Mouse (Mus musculus) limb, embryonic 11.5 days (tissue): Measurements from ENCODE around the gene 2010300C02Rik. TPM values are rescaled to one million over a fixed set of nuclear protein-coding genes. Genes with fewer than 3 reads are reported as not detected.
"Not testable (repeated sequence)": the region's sequence is repeated elsewhere in the genome, so short reads cannot be mapped to it uniquely, and the experiment has no call there.

Experiments used
- ATAC-seq: fragments of 200-750 bp; cut with Nextera tagmentation; 2 replicates; pipeline ENCODE4 v1.8.0; 2017; ENCODE audit warnings: low read depth; ENCODE audit not compliant: insufficient number of reproducible peaks, low FRiP score, low TSS enrichment
- DNase-seq: peaks from one replicate; pipeline ENCODE4 v3.0.0-alpha.2; 2015; ENCODE audit warnings: low spot score
- H3K27ac ChIP-seq: fragments of 300-500 bp; sonication (generic); replicated peaks from 2 replicates; pipeline ENCODE4 v1.5.1; 2014; ENCODE audit warnings: low read depth, mild to moderate bottlenecking, low read length
- H3K27me3 ChIP-seq: fragments of 300-500 bp; sonication (generic); 2 replicates; pipeline ENCODE4 v1.6.1; 2014; ENCODE audit warnings: mild to moderate bottlenecking, low read length, mixed read lengths; ENCODE audit not compliant: control insufficient read depth, insufficient read depth
- H3K36me3 ChIP-seq: fragments of 300-500 bp; sonication (generic); 2 replicates; pipeline ENCODE4 v1.6.1; 2014; ENCODE audit warnings: mild to moderate bottlenecking, low read length, moderate library complexity, mixed read lengths; ENCODE audit not compliant: control insufficient read depth, insufficient read depth
- H3K4me1 ChIP-seq: fragments of 300-500 bp; sonication (generic); 2 replicates; pipeline ENCODE4 v1.6.1; 2014; ENCODE audit warnings: low read length, mixed read lengths; ENCODE audit not compliant: control insufficient read depth, insufficient read depth
- H3K4me2 ChIP-seq: fragments of 300-500 bp; sonication (generic); 2 replicates; pipeline ENCODE4 v1.6.1; 2014; ENCODE audit warnings: low read depth, mild to moderate bottlenecking, moderate library complexity; ENCODE audit not compliant: severe bottlenecking
- H3K4me3 ChIP-seq: fragments of 300-500 bp; sonication (generic); 2 replicates; pipeline ENCODE4 v1.5.1; 2014; ENCODE audit warnings: low read depth, low read length
- H3K9ac ChIP-seq: fragments of 300-500 bp; sonication (generic); 2 replicates; pipeline ENCODE4 v1.6.1; 2014; ENCODE audit warnings: mild to moderate bottlenecking, low read length
- H3K9me3 ChIP-seq: fragments of 300-500 bp; sonication (generic); 2 replicates; pipeline ENCODE4 v1.6.1; 2016; ENCODE audit warnings: low read length; ENCODE audit not compliant: control insufficient read depth
- WGBS: fragments of 180-500 bp; shearing (Covaris S2); extraction: QIAGEN DNeasy Blood & Tissue Kit; methylation state at CpG from one replicate; pipeline ENCODE4 v1.1.7; 2014; 5-methylcytosine and 5-hydroxymethylcytosine counted together
- polyA plus RNA-seq: library from polyadenylated mRNA; unstranded; fragments of >200 nt; fragmentation: Nextera tagmentation; extraction: Ambion mirVana; gene quantifications from 2 replicates; pipeline ENCODE4 v1.2.1, GENCODE M21; 2014

Gene 2010300C02Rik
- polyA plus RNA-seq, 1 experiment from 2014 or later: 0.89 TPM

- H3K27ac ChIP-seq: no peak overlapping the region
- H3K36me3 ChIP-seq: no peaks in the 10 kb centered on the region
- no peak overlapping the region for H3K4me2 ChIP-seq
- ATAC-seq (no peak), DNase-seq (no peak)
- no peaks in the 10 kb centered on the region for H3K27me3 ChIP-seq
- H3K4me3 ChIP-seq: no peak overlapping the region
- no peaks in the 10 kb centered on the region for H3K4me1 ChIP-seq
- no peaks in the 10 kb centered on the region for H3K9me3 ChIP-seq
- 93% methylated on average over 10 of the region's 10 CpGs for WGBS
- no peak overlapping the region for H3K9ac ChIP-seq
Measured at GRCm38 (mm10) chr1:37603206-37603605, 116.7 kb downstream of the 2010300C02Rik start.

DNA sequence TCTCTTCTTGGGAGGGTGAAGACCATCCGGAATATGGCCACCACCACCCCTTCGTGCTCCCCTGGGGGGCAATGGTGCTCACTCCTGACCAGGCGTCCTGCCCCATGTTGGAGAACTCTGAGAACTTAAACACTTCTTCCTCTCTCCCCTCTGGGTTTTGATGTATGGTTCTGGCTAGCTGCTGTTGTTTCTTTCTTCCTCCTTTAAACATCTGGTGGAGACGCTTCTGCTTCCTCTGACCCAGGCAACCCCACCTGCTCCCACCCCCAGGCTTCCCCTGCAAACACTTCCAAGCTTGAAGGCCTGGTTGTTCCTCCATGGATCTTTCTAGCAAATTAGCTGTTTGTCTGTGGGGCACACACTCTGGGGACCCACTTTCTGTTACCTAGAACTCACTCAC, 117.6 kb downstream of the 2010300C02Rik start:
- Histone ChIP-seq H3K9ac (no peak overlapping the region), H3K4me2 (no peak overlapping the region), H3K27ac (no peak overlapping the region), H3K27me3 (no peaks in the 10 kb centered on the region), H3K9me3 (no peaks in the 10 kb centered on the region), H3K4me1 (no peaks in the 10 kb centered on the region), H3K4me3 (no peak overlapping the region), H3K36me3 (no peaks in the 10 kb centered on the region)
- ATAC-seq: no peak
- WGBS: 85% methylated on average over 4 of the region's 4 CpGs
- DNase-seq: no peak

GRCm38 (mm10) chr1:37601461-37601860, 118.4 kb downstream of the 2010300C02Rik start:
- no peak overlapping the region for H3K27ac ChIP-seq
- H3K4me3 ChIP-seq: no peak overlapping the region
- ATAC-seq (no peak), DNase-seq (no peak)
- H3K27me3 ChIP-seq: no peaks in the 10 kb centered on the region
- WGBS: 89% methylated on average over 8 of the region's 8 CpGs
- H3K36me3 ChIP-seq: no peaks in the 10 kb centered on the region
- H3K9me3 ChIP-seq: no peaks in the 10 kb centered on the region
- no peak overlapping the region for H3K4me2 ChIP-seq
- H3K4me1 ChIP-seq: no peaks in the 10 kb centered on the region
- H3K9ac ChIP-seq: no peak overlapping the region

GRCm38 (mm10) chr1:37600640-37601175, 119.2 kb downstream of the 2010300C02Rik start:
- Histone ChIP-seq H3K9me3 (no peaks in the 10 kb centered on the region), H3K4me2 (no peak overlapping the region), H3K27me3 (no peaks in the 10 kb centered on the region), H3K4me3 (no peak overlapping the region), H3K9ac (no peak overlapping the region), H3K4me1 (no peaks in the 10 kb centered on the region), H3K27ac (no peak overlapping the region), H3K36me3 (no peaks in the 10 kb centered on the region)
- no peak for ATAC-seq
- WGBS: 80% methylated on average over 9 of the region's 9 CpGs
- DNase-seq: no peak

DNA sequence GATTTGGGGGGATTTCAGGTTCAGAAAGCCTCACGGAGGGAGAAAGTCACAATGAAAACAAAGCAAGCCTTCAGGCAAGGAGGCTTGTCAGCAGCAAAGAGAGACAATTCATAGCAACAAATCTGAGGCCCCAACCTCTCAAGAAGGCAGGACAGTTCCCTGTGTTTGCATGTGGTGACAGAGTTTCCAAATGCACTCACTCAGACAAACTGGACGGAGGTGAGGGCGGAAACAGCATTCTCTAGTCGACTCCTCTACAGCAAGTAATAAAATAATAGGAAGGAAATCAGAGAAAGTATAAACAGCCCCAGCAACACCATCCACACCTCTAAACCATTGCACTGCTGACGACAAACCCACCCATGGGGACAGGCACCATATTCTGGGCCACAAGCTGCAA, 120.9 kb downstream of the 2010300C02Rik start:
- no peak overlapping the region for H3K27ac ChIP-seq
- DNase-seq: no peak
- H3K4me1 ChIP-seq: no peaks in the 10 kb centered on the region
- H3K4me3 ChIP-seq: no peak overlapping the region
- no peaks in the 10 kb centered on the region for H3K36me3 ChIP-seq
- WGBS: 73% methylated on average over 5 of the region's 5 CpGs
- no peak overlapping the region for H3K9ac ChIP-seq
- no peaks in the 10 kb centered on the region for H3K9me3 ChIP-seq
- no peak overlapping the region for H3K4me2 ChIP-seq
- H3K27me3 ChIP-seq: no peaks in the 10 kb centered on the region
- ATAC-seq: no peak

DNA sequence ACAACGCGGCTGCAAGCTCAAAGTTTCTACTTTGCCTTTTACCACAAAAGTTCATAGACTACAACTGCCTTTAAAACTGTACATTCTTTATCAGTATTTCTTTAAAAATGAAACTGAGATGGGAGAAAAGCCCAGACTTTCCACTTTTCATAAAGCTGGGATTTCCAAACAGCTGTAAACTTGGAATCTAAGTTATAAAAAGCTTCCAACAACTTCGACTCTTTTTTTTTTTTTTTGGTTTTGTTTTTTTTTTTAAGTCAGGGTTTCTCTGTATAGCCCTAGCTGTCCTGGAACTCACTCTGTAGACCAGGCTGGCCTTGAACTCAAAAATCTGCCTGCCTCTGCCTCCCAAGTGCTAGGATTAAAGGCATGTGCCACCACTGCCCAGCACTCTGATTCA, 125.1 kb downstream of the 2010300C02Rik start:
- not testable (repeated sequence) for H3K4me3 ChIP-seq, ATAC-seq, H3K36me3 ChIP-seq, H3K9ac ChIP-seq, H3K4me1 ChIP-seq, H3K9me3 ChIP-seq, DNase-seq, H3K27me3 ChIP-seq, H3K4me2 ChIP-seq, H3K27ac ChIP-seq
- WGBS: 90% methylated on average over 3 of the region's 3 CpGs

GRCm38 (mm10) chr1:37585809-37586480, 133.9 kb downstream of the 2010300C02Rik start:
- no peaks in the 10 kb centered on the region for H3K4me1 ChIP-seq
- H3K4me2 ChIP-seq: no peak overlapping the region
- H3K9me3 ChIP-seq: no peaks in the 10 kb centered on the region
- DNase-seq (no peak), ATAC-seq (no peak)
- no peaks in the 10 kb centered on the region for H3K27me3 ChIP-seq
- H3K4me3 ChIP-seq: no peak overlapping the region
- no peak overlapping the region for H3K27ac ChIP-seq
- H3K9ac ChIP-seq: no peak overlapping the region
- 86% methylated on average over 13 of the region's 13 CpGs for WGBS
- no peaks in the 10 kb centered on the region for H3K36me3 ChIP-seq

DNA sequence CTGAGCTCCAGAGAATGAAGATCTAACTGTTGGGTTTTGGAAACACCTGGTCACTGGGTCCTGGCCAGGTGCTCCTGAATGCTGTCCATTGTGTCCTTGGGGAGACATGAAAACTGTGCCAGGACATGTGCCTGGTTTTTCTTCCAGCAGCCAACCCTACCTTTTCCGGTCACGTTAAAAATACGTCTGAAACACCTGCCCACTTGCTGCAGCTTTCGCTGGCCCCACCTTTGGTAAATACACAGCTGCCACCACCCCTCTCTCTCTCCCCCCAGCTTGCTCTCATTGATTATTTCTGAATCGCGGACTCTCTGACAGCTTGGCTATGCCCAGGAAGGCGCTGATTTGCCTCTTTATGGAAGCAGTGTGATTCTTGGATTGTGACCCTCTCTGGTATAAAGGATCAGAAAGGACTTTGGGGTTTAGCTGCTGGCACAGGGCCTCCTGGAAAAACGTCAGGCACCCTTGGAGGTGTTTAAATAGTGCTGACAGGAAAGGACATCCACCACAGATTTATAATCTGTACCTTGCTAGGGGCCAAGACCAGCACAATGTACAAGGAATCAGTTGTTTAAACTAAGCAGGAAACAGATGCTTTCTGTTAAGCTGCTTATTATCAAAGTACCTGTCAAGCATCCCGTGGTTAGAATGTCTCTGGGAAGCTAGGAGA, 136.0 kb downstream of the 2010300C02Rik start:
- Histone ChIP-seq H3K4me2 (no peak overlapping the region), H3K36me3 (no peaks in the 10 kb centered on the region), H3K27me3 (no peaks in the 10 kb centered on the region), H3K4me1 (no peaks in the 10 kb centered on the region), H3K4me3 (no peak overlapping the region), H3K9ac (no peak overlapping the region), H3K27ac (no peak overlapping the region), H3K9me3 (no peaks in the 10 kb centered on the region)
- 67% methylated on average over 9 of the region's 9 CpGs for WGBS
- no peak for ATAC-seq
- DNase-seq: no peak
